Mouse (Mus musculus): Measurements from ENCODE around the gene Tcn2.
"Not testable (repeated sequence)": the region's sequence is repeated elsewhere in the genome, so short reads cannot be mapped to it uniquely, and the experiment has no call there.

Tcn2 gene

GRCm38 (mm10) chr11:3931511-3932211 is at the start of gene Tcn2:
Tcn2 (minus strand) TSS chr11:3932159.
- peak; percentile 42 for DNase-seq (ENCODE audit: low spot score)

DNA sequence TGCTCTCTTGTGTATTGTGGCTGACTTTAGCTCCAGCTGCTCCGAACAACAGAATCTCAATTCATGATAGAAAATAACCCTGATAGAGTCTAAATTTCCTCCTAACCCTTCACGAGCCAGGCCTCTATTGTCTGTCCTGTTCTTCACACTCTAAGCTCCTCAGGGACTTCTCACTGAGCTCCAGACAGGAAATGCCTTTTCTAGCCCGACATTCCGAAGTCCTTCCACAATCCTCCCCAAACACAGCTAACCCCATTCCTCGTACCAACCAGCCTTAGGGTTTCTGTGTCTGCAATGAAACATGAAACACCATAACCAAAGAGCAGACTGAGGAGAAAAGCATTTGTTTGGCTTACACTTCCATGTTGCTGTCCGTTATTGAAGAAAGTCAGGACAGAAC is 49.6 kb upstream of the Tcn2 start:
- DNase-seq (ENCODE audit: low spot score): no peak

- DNase-seq (ENCODE audit: low spot score): no peak
These were observed 46.5 kb upstream of the Tcn2 start for GRCm38 (mm10) chr11:3978421-3978820.

DNA sequence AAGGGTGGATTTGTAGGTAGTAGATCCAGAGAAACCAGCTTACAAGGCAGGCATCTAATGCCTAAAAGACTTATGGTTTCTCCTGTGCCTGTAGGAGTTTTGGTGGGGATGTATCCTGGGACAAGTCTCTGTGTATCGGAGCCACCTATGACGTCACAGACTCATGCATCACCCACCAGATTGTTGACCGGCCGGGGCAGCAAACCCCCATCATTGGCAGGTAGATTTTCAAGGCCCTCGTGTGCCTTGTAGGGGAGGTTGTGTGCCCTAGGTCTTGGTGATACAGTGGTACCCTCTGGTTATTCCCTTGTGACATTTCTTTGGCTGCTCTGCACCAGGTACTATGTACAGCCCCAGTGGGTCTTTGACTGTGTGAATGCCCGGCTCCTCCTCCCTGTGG is 44.7 kb upstream of the Tcn2 start, which contains the start of gene 4930556J24Rik:
Gene 4930556J24Rik (minus strand): TSS at position 101 of the 400 bp plus-strand sequence.
- no peak for DNase-seq (ENCODE audit: low spot score)

GRCm38 (mm10) chr11:3974311-3974710 is 42.4 kb upstream of the Tcn2 start:
- DNase-seq (ENCODE audit: low spot score): no peak

- DNase-seq (ENCODE audit: low spot score): no peak
These were observed 41.1 kb upstream of the Tcn2 start for GRCm38 (mm10) chr11:3973081-3973480.

- no peak for DNase-seq (ENCODE audit: low spot score)
These were observed 38.4 kb upstream of the Tcn2 start for GRCm38 (mm10) chr11:3970361-3970760.

DNA sequence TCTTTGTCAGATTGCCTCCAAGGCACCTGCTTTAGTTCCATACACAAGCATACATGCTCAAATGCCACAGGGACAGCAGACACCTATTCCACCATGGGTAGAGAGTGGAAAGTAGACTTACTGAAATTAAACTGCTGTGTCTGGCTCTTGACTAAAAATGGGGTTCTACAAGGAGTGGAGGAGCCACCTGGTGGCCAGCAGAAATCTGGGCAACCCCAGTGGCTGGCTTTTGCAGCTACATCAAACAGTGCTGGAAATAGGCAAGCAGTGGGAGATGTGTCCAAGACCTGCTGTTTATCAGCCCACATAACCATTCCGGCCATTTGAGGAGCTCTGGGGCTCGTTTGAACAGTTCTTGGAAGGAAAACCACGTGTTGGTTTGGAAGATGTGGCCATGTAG is 37.9 kb upstream of the Tcn2 start:
- DNase-seq (ENCODE audit: low spot score): no peak

DNA sequence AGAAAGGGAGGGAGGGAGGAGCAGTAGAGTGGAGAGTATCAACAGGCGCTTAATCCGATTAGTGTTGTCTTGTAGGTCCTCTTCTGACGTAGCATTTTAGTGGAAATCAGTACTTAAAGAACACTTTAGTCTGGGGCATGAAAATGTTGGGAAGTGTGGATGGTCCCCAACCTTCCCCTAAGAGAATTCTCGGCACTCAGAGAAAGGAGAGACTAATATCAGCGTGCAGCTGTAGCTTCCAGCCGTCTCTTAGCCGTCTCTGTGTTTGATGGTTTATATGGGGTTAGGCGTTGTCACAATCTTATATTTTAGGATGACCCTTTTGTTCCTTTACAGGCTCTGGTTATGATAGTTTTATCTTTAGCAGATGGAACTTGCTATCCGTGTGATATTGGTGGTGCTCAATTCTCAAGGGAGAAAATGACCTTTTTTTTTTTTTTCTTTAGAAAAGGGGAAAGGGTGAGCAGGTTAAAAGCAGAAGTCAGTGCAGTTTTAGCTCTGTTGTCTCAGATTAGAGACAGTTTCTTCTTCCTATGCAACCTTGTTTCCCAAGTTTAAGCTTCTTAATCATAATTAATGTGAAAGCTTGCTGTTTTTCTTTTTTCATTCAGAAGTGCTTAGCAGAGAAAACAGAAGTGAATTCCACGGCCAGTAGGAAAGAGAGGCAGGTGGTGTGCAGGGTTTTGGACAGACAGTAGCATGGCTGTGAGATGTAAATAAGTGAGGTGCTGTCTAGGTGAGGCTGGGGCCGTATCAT is 32.6 kb upstream of the Tcn2 start:
- no peak for DNase-seq (ENCODE audit: low spot score)

- peak; percentile 76 for DNase-seq (ENCODE audit: low spot score)
These were observed 31.9 kb upstream of the Tcn2 start, which contains the start of gene Pes1 for GRCm38 (mm10) chr11:3963610-3964415. Pes1 (plus strand) TSS chr11:3963975.

DNA sequence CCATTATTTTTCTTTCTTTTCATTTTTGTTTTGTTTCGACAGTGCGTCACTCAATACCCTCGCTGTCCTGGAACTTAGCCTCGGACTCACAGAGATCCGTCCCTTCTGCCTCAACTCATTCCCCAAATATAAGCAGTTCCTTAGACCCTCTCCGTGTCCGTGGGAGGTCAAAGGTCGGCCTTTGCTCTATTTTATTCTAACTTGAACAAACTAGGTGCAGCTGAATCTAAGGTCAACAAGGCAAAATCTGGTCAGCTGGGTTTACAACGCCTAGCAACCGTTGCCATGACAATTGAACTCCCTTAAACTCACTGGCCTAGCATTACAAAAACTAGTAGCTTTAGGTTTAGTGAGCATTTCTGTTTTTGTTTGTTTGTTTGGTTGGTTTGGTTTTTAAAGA is 31.2 kb upstream of the Tcn2 start:
- no peak for DNase-seq (ENCODE audit: low spot score)

GRCm38 (mm10) chr11:3961761-3962160 is 29.8 kb upstream of the Tcn2 start:
- DNase-seq (ENCODE audit: low spot score): no peak

DNA sequence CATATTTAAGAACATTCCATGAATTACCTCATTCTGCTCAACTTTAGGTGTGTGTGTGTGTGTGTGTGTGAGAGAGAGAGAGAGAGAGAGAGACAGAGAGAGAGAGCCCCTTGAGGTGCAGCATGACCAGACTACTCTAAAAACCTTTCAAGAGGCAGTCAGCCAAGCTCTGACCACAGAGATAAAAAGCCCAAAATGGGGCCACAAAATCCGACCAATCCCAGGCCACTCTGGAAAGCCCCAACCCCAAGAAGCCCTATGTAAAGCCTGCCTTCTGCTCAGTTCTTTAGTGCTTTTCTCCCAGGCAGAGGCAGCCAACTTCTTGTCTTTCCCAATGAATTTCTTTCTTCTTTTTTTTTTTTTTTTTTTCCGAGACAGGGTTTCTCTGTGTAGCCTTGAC is 28.9 kb upstream of the Tcn2 start:
- DNase-seq (ENCODE audit: low spot score): no peak

- not testable (repeated sequence) for DNase-seq (ENCODE audit: low spot score)
These were observed 23.4 kb upstream of the Tcn2 start for GRCm38 (mm10) chr11:3955371-3955770.

DNA sequence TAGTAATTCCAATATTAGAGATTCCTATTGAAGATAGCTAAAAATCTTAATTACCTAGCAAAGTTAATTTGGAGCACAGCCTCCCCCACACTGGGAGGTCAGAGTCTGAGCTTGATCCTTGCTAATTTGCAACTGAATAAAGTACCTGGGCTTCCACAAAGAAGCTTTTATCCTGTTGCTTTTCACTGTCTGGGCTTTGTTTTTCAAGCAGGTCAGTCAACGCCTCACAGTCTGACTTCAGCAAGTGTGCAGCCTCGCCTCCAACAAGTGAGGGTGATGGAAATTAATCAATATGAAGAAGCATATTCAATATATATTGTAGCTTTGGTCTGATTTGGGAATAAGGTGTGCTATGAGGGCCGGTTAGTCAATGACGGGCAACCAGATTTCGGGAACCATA is 22.9 kb upstream of the Tcn2 start:
- DNase-seq (ENCODE audit: low spot score): not testable (repeated sequence)

DNA sequence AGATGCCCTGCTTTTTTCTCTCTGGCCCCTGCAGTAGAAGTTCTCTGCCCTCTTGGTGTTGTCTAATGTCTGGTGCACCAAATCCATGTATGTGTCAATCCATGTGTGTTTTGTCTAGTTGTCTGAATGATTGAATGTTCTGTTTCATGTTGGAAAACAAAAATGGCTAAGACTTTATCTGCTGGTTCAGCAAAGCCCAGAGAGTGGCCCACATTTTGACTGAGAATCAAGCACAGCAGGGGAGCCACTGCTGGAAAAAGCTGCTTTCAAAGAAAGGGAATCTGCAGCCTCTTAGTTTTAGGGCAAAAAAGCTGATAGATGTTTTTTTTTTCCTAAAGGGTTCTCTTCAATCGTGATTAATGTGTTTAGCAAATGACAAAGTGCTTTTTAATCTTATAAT is 14.4 kb upstream of the Tcn2 start:
- DNase-seq (ENCODE audit: low spot score): no peak

DNA sequence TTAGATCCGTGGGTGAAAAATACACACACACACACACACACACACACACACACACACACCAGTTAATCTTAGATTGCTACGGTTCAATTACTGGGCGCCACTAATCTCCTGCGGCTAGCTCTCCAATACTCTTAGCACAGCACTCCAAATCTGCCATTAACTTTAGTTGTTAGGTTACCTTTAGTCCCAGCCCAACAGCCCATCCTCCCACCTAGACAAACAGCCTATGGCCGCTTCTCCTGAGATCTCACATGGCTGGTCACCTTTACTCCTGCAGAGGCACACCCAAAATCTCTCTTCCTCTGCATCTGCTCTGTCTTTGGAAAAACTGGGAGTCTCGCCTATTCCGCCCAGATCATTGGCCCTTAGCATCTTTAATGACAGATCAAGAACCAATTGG is 9.4 kb upstream of the Tcn2 start:
- DNase-seq (ENCODE audit: low spot score): no peak

DNA sequence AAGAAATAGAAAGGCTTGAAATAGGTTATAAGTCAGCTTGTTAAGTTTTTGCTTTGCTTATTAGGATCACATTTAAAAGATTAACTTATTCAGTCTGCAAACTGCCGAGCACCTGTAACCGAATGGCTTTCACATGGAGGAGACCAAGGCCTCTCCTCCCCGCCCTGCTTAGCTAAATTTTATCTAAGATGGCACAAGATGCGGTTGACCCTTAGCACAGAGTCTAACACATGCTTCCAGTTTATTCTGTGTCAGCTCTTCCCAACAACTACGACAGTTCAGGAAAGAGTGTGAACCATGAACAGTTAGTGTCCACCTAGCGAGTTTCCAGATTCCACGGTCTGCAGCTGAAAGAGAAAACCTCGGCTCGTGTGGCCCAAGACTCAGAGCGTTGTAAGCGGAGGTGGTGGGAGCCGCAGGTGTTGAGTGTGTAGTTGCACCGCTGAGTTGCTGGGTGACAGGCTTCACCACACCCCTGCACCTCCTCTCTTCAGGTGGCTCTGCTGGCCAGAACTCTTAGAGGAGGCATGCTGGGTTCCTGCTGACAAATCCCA is 5.4 kb upstream of the Tcn2 start:
- no peak for DNase-seq (ENCODE audit: low spot score)

- no peak for DNase-seq (ENCODE audit: low spot score)
These were observed 4.4 kb upstream of the Tcn2 start for GRCm38 (mm10) chr11:3936318-3936717.

- no peak for DNase-seq (ENCODE audit: low spot score)
These were observed 3.2 kb upstream of the Tcn2 start for GRCm38 (mm10) chr11:3935135-3935534.

DNA sequence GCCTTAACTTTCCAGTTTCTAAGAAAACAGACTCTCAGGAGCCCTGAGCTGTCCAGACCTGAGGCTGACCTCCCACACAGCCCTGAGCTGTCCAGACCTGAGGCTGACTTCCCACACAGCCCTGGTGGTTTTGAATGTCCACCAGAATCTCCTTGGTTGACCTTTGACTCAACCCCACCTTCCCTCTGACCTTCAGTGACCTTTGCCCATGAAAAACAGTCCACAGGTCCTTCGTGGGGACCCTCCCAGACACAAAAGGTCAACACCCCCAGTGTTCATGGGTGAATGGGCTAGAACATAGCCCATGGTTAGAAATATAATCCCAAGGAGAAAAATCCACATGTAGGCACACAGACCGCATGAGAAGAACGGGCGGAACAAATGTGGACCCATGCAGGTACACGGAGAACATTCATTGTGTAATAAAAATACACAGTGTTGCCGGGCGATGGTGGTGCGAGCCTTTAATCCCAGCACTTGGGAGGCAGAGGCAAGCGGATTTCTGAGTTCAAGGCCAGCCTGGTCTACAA is 1.9 kb upstream of the Tcn2 start:
- DNase-seq (ENCODE audit: low spot score): no peak

DNA sequence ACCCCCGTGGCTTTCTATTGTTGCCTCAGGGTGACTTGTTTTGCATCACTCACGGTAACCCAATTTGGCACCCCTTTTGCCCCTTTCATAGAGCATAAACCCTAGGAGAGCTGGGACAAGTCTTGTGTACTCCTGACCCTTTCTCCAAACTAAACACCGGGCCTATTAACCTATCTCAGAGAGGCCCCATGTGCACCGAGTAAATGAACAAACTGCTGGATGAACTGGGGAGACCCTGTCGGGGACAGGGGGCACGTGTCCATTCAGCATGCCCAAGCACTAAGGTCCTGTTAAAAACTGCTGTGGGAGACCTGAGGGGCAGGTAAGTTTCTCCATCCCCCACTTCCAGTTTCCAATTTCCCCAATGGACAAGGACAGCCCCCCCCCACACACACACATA is 1.0 kb downstream of the Tcn2 start:
- no peak for DNase-seq (ENCODE audit: low spot score)

All from spleen, adult 12 weeks (tissue).